Mouse (Mus musculus): ENCODE data around the gene Ndufs1. TPM values are rescaled to one million over a fixed set of nuclear protein-coding genes. Genes with fewer than 3 reads are reported as not detected.

Ndufs1 gene
- polyA plus RNA-seq, 1 experiment from 2014 or later: 140 TPM

DNA sequence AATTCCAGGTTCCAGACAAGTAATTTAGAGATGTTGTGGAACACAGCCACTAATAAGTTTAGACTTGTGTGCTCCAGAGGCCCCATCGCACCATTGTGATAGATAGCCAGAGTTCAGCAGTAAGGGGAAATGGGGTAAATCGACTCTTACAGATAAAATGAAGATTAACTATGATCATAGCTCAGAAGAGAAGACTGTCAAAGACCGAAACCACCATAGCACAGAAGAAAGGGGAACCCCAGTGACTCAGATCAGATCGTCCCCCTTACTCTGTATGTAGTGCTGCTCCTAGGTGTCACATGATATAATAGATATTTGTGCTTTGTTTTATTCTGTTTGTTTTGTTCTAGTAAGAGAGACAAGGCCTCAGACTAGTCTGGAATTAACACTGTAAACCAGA, 57.0 kb downstream of the Ndufs1 start:
- 91% methylated on average over 4 of the region's 4 CpGs for WGBS
- H3K36me3 ChIP-seq (ENCODE audit: control insufficient read depth, insufficient read depth, low read length): peaks cover 48% of the 10 kb centered on the region

DNA sequence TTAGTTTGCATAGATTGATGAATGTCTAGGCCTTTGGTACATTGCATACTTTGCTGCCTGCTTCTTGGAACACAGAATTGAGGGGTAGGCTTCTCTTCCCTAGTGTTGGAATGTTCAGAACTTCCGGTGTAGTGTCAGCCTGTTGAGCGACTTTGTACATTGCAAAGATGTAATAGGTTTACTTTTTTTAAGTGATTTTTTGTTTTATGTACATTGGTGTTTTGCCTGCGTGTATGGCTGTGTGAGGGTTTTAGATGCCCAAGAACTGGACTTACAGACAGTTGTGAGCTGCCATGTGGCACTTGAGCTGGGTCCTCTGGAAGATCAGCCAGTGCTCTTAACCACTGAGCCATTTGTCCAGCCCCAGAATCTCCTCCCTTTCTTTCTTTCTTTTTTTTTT, 61.1 kb downstream of the Ndufs1 start:
- peak overlapping the region; percentile 74 for H3K4me2 ChIP-seq (ENCODE audit: low read length)
- 19% methylated on average over 3 of the region's 3 CpGs for WGBS
- H3K9me3 ChIP-seq (ENCODE audit: control insufficient read depth, low read length): no peaks in the 10 kb centered on the region
- peak overlapping the region; percentile 100 for H3K9ac ChIP-seq (ENCODE audit: low read length)
- ATAC-seq (replicated peaks; ENCODE audit: low FRiP score, low TSS enrichment, low read depth) (no peak), DNase-seq (ENCODE audit: low spot score) (no peak)
- H3K4me1 ChIP-seq (replicated peaks; ENCODE audit: control insufficient read depth, insufficient read depth, low read length): peaks cover 12% of the 10 kb centered on the region
- peaks cover 23% of the 10 kb centered on the region for H3K36me3 ChIP-seq (ENCODE audit: control insufficient read depth, insufficient read depth, low read length)
- peak overlapping the region; percentile 99; the same call in 1 of the 2 replicates for H3K27ac ChIP-seq (ENCODE audit: low read depth)
- no peaks in the 10 kb centered on the region for H3K27me3 ChIP-seq (replicated peaks; ENCODE audit: control insufficient read depth, insufficient read depth, low read length)
- H3K4me3 ChIP-seq (ENCODE audit: low read depth, low read length): peak overlapping the region; percentile 90

More for the DNA sequence above, 57.0 kb downstream of the Ndufs1 start:
- H3K9ac ChIP-seq (ENCODE audit: low read length): no peak overlapping the region
- 0 out of 2 replicates have a peak, but pooled peaks cover 3% of the 10 kb centered on the region for H3K4me1 ChIP-seq (replicated peaks; ENCODE audit: control insufficient read depth, insufficient read depth, low read length)
- no peak overlapping the region for H3K27ac ChIP-seq (ENCODE audit: low read depth)
- H3K4me3 ChIP-seq (ENCODE audit: low read depth, low read length): no peak overlapping the region
- ATAC-seq (replicated peaks; ENCODE audit: low FRiP score, low TSS enrichment, low read depth) (no peak), DNase-seq (ENCODE audit: low spot score) (no peak)
- H3K27me3 ChIP-seq (replicated peaks; ENCODE audit: control insufficient read depth, insufficient read depth, low read length): no peaks in the 10 kb centered on the region
- H3K4me2 ChIP-seq (ENCODE audit: low read length): no peak overlapping the region
- H3K9me3 ChIP-seq (ENCODE audit: control insufficient read depth, low read length): 0 out of 2 replicates have a peak, but pooled peaks cover 4% of the 10 kb centered on the region

DNA sequence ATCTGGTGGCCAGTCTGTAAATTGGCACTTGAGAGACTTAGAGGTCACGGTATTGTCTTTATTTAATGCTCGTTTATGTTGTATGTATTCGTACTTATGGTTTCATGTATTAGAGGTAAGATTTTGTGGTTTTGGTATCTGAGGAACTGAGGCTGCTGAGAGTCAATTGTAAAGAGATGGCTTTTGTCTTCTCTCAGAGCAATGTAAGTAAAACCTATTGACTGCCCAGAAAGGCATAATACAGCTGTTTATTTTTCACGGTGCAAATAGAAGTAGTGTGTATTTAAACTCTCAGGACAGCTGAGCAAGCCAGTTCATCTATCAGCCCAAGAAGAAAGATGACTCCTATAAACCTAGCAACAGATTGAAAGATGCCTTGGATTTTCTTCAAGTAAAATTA, 61.5 kb downstream of the Ndufs1 start:
- Histone ChIP-seq H3K9me3 (ENCODE audit: control insufficient read depth, low read length) (no peaks in the 10 kb centered on the region), H3K36me3 (ENCODE audit: control insufficient read depth, insufficient read depth, low read length) (peaks cover 19% of the 10 kb centered on the region), H3K9ac (ENCODE audit: low read length) (peak overlapping the region; percentile 100), H3K4me1 (replicated peaks; ENCODE audit: control insufficient read depth, insufficient read depth, low read length) (peaks cover 16% of the 10 kb centered on the region), H3K4me2 (ENCODE audit: low read length) (peak overlapping the region; percentile 74), H3K27ac (ENCODE audit: low read depth) (peak overlapping the region; percentile 99), H3K4me3 (ENCODE audit: low read depth, low read length) (peak overlapping the region; percentile 90), H3K27me3 (replicated peaks; ENCODE audit: control insufficient read depth, insufficient read depth, low read length) (no peaks in the 10 kb centered on the region)
- 17% methylated on average over 4 of the region's 4 CpGs for WGBS
- ATAC-seq (replicated peaks; ENCODE audit: low FRiP score, low TSS enrichment, low read depth) (no peak), DNase-seq (ENCODE audit: low spot score) (no peak)

DNA sequence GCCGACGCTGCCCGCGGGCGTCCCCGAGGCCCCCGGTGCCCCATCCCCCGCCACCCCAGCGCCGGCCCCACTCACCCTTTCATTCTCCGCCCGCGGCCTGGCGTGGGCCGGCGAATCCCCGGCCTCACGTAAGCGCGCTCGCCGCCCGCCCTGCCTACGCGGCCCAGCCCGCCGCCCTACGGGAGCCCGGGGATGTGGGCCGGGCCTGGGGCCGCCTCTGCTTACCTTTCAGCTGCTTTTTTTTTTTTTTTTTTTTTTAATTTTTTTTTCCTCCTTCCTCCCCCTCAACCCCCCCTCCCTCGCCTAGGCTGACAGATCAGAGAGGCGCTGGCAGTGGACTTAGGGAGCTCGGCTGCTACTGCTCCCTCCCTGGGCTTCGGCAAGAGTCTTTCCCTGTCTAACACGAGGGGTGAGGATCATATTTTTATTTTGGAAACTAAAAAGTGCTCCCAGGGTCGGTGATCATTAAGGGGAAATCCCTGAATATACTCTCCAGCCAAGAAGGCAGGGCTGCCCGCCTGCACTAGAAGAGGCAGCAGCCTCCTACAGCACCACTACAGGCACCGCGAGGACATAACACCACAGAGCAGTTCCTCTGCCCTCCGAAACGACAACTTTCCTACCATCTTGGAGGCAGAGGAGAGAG, 62.4 kb downstream of the Ndufs1 start, which contains the start of gene Ino80d:
Gene Ino80d, minus strand, starts transcription at position 532 of the 646 bp plus-strand sequence.
- WGBS: under 1% methylated on average over 33 of the region's 42 CpGs
- no peaks in the 10 kb centered on the region for H3K27me3 ChIP-seq (replicated peaks; ENCODE audit: control insufficient read depth, insufficient read depth, low read length)

DNA sequence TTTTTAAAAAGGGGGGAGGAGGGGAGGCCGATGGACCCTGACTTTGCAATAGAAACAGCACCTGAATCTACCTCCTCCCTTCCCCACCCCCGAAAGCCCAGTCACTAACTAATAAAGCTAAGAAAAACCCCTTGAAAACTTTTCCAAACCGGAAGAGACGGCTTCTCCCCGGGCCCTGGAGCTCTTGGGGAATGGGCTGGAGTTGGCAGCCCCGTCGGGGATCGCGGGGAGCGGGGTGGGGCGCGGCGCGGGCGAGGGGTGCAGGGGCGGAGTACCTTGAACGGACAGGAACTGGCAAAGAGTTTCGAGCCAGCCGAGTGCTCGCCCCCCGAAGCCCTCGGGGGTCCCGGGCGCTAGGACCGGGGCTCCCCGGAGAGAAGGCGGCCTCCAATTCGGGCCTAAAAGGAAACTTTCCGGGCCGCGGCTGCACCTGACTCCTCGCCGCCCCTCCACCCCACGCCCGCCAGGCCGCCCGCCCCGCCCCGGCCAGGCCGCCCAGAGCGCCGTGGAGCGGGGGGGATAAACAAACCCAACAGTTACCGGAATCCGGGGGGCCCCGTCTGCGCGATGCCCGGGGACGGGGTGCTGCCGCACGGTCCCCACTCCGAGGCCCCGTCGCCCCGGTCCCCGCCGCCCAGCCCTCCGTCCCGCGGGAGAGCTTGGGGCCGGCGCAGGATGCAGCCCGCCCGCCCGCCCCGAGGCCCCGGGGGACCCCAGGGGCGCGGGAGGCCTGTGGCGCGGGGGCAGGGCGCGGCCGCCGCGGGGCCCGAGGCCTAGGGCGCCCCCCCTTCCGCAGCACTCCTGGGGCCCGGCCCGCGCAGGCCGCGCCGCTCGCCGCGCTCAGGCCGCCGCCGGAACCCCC, 63.1 kb downstream of the Ndufs1 start:
- Histone ChIP-seq H3K27me3 (replicated peaks; ENCODE audit: control insufficient read depth, insufficient read depth, low read length) (no peaks in the 10 kb centered on the region), H3K9me3 (ENCODE audit: control insufficient read depth, low read length) (no peaks in the 10 kb centered on the region), H3K4me2 (ENCODE audit: low read length) (peak overlapping the region; percentile 88), H3K4me1 (replicated peaks; ENCODE audit: control insufficient read depth, insufficient read depth, low read length) (peaks cover 19% of the 10 kb centered on the region), H3K27ac (ENCODE audit: low read depth) (peak overlapping the region; percentile 99), H3K9ac (ENCODE audit: low read length) (peak overlapping the region; percentile 100), H3K36me3 (ENCODE audit: control insufficient read depth, insufficient read depth, low read length) (peaks cover 9% of the 10 kb centered on the region), H3K4me3 (ENCODE audit: low read depth, low read length) (peak overlapping the region; percentile 90)
- peak; percentile 82 for DNase-seq (ENCODE audit: low spot score)
- whole genome bisulfite sequencing: under 1% methylated on average over 42 of the region's 92 CpGs
- ATAC-seq (replicated peaks; ENCODE audit: low FRiP score, low TSS enrichment, low read depth): peak; percentile 76

More for the DNA sequence above, 62.4 kb downstream of the Ndufs1 start, which contains the start of gene Ino80d:
- peak; percentile 88 for ATAC-seq (replicated peaks; ENCODE audit: low FRiP score, low TSS enrichment, low read depth)
- H3K9me3 ChIP-seq (ENCODE audit: control insufficient read depth, low read length): no peaks in the 10 kb centered on the region
- peak; percentile 93 for DNase-seq (ENCODE audit: low spot score)
- H3K4me3 ChIP-seq (ENCODE audit: low read depth, low read length): peak within 1 kb of the TSS; percentile 90
- peak within 1 kb of the TSS; percentile 99 for H3K27ac ChIP-seq (ENCODE audit: low read depth)
- H3K4me2 ChIP-seq (ENCODE audit: low read length): peak within 1 kb of the TSS; percentile 88
- H3K4me1 ChIP-seq (replicated peaks; ENCODE audit: control insufficient read depth, insufficient read depth, low read length): peaks cover 19% of the 10 kb centered on the region
- H3K36me3 ChIP-seq (ENCODE audit: control insufficient read depth, insufficient read depth, low read length): peaks cover 12% of the 10 kb centered on the region
- H3K9ac ChIP-seq (ENCODE audit: low read length): peak within 1 kb of the TSS; percentile 100

DNA sequence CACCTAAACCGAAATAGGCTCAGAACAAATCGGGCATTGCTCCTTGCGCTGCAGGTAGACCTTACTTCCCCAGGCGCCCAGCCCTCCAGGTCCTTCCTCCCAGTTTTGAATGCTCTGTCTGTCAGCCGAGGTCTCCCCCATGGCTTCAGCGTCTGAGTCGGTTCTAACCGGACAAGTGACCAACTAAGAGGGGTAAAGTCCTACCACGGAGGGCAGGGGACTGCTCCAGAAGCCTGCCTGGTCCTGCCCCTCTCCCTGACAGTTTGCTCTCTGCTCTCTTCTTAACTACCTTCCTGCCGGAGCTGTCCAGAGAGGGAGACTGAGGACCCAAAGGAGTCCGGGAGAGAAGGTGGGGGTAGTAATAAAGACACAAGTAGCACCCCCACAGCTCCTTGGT, 63.8 kb downstream of the Ndufs1 start:
- peak overlapping the region; percentile 90 for H3K4me3 ChIP-seq (ENCODE audit: low read depth, low read length)
- ATAC-seq (replicated peaks; ENCODE audit: low FRiP score, low TSS enrichment, low read depth) (no peak), DNase-seq (ENCODE audit: low spot score) (peak; percentile 74)
- no peaks in the 10 kb centered on the region for H3K27me3 ChIP-seq (replicated peaks; ENCODE audit: control insufficient read depth, insufficient read depth, low read length)
- peak overlapping the region; percentile 88 for H3K4me2 ChIP-seq (ENCODE audit: low read length)
- WGBS: 2% methylated on average over 11 of the region's 11 CpGs
- H3K36me3 ChIP-seq (ENCODE audit: control insufficient read depth, insufficient read depth, low read length): 0 out of 2 replicates have a peak, but pooled peaks cover 4% of the 10 kb centered on the region
- H3K9ac ChIP-seq (ENCODE audit: low read length): peak overlapping the region; percentile 100
- peaks cover 21% of the 10 kb centered on the region for H3K4me1 ChIP-seq (replicated peaks; ENCODE audit: control insufficient read depth, insufficient read depth, low read length)
- H3K27ac ChIP-seq (ENCODE audit: low read depth): peak overlapping the region; percentile 99
- H3K9me3 ChIP-seq (ENCODE audit: control insufficient read depth, low read length): no peaks in the 10 kb centered on the region

DNA sequence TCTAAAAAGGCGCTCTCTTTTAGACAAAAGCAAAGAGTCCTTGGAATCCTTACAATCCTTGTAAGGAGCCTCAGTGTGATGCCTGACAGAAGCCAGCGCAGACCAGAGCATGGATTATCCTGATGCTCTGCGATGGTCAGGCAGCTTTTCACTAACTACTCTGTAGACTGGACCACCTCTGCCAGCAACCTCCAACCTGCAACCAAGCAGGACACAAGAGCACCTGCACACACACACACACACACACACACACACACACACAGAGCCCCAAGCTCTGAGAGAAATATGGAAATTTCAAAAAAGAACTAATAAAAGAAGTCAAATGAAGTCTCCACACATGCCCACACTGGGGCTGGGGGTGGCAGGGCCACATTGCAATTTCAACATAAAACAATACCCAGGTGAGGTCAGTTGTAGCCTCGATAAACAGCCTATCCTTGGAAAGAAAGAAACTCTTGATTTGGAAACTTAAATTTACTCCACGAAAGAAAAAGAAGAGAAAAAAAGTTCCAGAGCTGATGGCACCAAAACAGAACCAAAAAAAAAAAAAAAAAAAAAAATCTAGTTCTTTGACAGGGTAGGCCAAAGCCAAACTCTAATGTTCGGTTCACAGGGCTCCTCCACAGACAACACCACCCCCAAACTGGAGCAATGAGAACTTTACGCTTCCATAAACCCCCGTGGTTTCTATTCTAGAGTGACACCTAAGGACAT, 64.3 kb downstream of the Ndufs1 start:
- 41% methylated on average over 8 of the region's 8 CpGs for WGBS
- ATAC-seq (replicated peaks; ENCODE audit: low FRiP score, low TSS enrichment, low read depth) (no peak), DNase-seq (ENCODE audit: low spot score) (no peak)
- peak overlapping the region; percentile 88 for H3K4me2 ChIP-seq (ENCODE audit: low read length)
- peak overlapping the region; percentile 100 for H3K9ac ChIP-seq (ENCODE audit: low read length)
- H3K27ac ChIP-seq (ENCODE audit: low read depth): peak overlapping the region; percentile 99
- 0 out of 2 replicates have a peak, but pooled peaks cover 4% of the 10 kb centered on the region for H3K36me3 ChIP-seq (ENCODE audit: control insufficient read depth, insufficient read depth, low read length)
- no peaks in the 10 kb centered on the region for H3K9me3 ChIP-seq (ENCODE audit: control insufficient read depth, low read length)
- H3K4me3 ChIP-seq (ENCODE audit: low read depth, low read length): peak overlapping the region; percentile 90
- H3K27me3 ChIP-seq (replicated peaks; ENCODE audit: control insufficient read depth, insufficient read depth, low read length): no peaks in the 10 kb centered on the region
- H3K4me1 ChIP-seq (replicated peaks; ENCODE audit: control insufficient read depth, insufficient read depth, low read length): peaks cover 22% of the 10 kb centered on the region
